8 mouse cellular contexts compared by ENCODE assay signal in genomic region chr6:59180376-59180996, GRCm38 (mm10). TPM values are rescaled to one million over a fixed set of nuclear protein-coding genes. Genes with fewer than 3 reads are reported as not detected.
DNase-seq lines count a peak whose midpoint lies in the region; ATAC-seq lines count a peak whose summit lies in the region.

No protein-coding gene starts in this region.

- 51% methylated on average over 7 of the region's 7 CpGs for WGBS in forebrain, embryonic 12.5 days
- 47% methylated on average over 7 of the region's 7 CpGs for WGBS in hindbrain, embryonic 16.5 days

- H3K9ac ChIP-seq in forebrain, embryonic 12.5 days, result no peak overlapping the region
- H3K9ac ChIP-seq in hindbrain, embryonic 16.5 days (ENCODE audit: low read depth, low read length), result no peak overlapping the region

- no peaks in the 10 kb centered on the region for H3K4me1 ChIP-seq in forebrain, embryonic 12.5 days
- H3K4me1 ChIP-seq in hindbrain, embryonic 16.5 days (ENCODE audit: control insufficient read depth, insufficient read depth, low read depth, low read length), result no peaks in the 10 kb centered on the region

- no peak overlapping the region for H3K27ac ChIP-seq in forebrain, embryonic 12.5 days
- H3K27ac ChIP-seq in hindbrain, embryonic 16.5 days (ENCODE audit: low read depth, low read length), result no peak overlapping the region

- no peaks in the 10 kb centered on the region for H3K27me3 ChIP-seq in forebrain, embryonic 12.5 days
- H3K27me3 ChIP-seq in hindbrain, embryonic 16.5 days (replicated peaks; ENCODE audit: control insufficient read depth, insufficient read depth, low read length), result no peaks in the 10 kb centered on the region

- intact Hi-C loops in heart, postnatal 25 days (cut with DNase I), result loop anchor here (1.0 to 5.0 kb wide), 4 partner anchors 160 to 578 kb away; no protein-coding TSS in a partner anchor

- no peak overlapping the region for H3K4me3 ChIP-seq in forebrain, embryonic 12.5 days (replicated peaks)
- no peak overlapping the region for H3K4me3 ChIP-seq in hindbrain, embryonic 16.5 days (ENCODE audit: low read length)

- DNase-seq in heart, adult 8-10 months (ENCODE audit: low spot score), result peak; percentile 75
- no peak for DNase-seq in heart, postnatal 25 days (ENCODE audit: low spot score)
- peak; percentile 44 for DNase-seq in c-Kit-positive CD71-positive TER-119-negative erythroid progenitor cells, embryonic 14.5 days (ENCODE audit: low read depth)
- peak; percentile 63 to 74 for DNase-seq in layer of hippocampus, postnatal 10 days (ENCODE audit: low spot score in 2 of 2)
- DNase-seq in right cerebral cortex, postnatal 4 days, result peak; percentile 49

- no peaks in the 10 kb centered on the region for H3K36me3 ChIP-seq in forebrain, embryonic 12.5 days (replicated peaks)
- H3K36me3 ChIP-seq in hindbrain, embryonic 16.5 days (ENCODE audit: control insufficient read depth, insufficient read depth, low read length), result no peaks in the 10 kb centered on the region

- ATAC-seq in forebrain, embryonic 12.5 days (ENCODE audit: low FRiP score), result peak; percentile 88
- peak; percentile 92 for ATAC-seq in hindbrain, embryonic 16.5 days
- ATAC-seq in megakaryocyte-erythroid progenitor cell, adult 5-6 weeks (replicated peaks; ENCODE audit: low FRiP score, low TSS enrichment, poor library complexity, severe bottlenecking), result peak; percentile 97

- H3K4me2 ChIP-seq in forebrain, embryonic 12.5 days, result no peak overlapping the region
- no peak overlapping the region for H3K4me2 ChIP-seq in hindbrain, embryonic 16.5 days (ENCODE audit: low read length)

- no peaks in the 10 kb centered on the region for H3K9me3 ChIP-seq in forebrain, embryonic 12.5 days
- no peaks in the 10 kb centered on the region for H3K9me3 ChIP-seq in hindbrain, embryonic 16.5 days (ENCODE audit: control insufficient read depth, low read length)

RNA-seq across cellular contexts. Expression of gene Tigd2, which starts 28.2 kb away (rescaled TPM):
- total RNA-seq in heart, adult 8-10 months (2022), result 10 to 100 TPM; 10.7 to 14.2 (median 12.3) TPM
- total RNA-seq in heart, postnatal 25 days (2021), result 10 to 100 TPM; 12.0 to 12.4 TPM
- 9.1 and 9.7 TPM in 2 replicates for polyA plus RNA-seq in forebrain, embryonic 12.5 days (2016; fragmentation: Nextera tagmentation; extraction: Ambion mirVana)
- 10.8 and 12.2 TPM in 2 replicates for polyA plus RNA-seq in hindbrain, embryonic 16.5 days (2015; fragmentation: Nextera tagmentation; extraction: Ambion mirVana)
- 10 to 100 TPM; 12.4 to 13.1 TPM for total RNA-seq in layer of hippocampus, postnatal 10 days (2021)
- 5.0 and 13.9 TPM in 2 replicates for total RNA-seq in megakaryocyte-erythroid progenitor cell, adult 5-6 weeks (2014; fragmentation: Nextera tagmentation)
- total RNA-seq in megakaryocyte-erythroid progenitor cell, adult 5-6 weeks (2017), result 14.3 and 26.2 TPM in 2 replicates
